9 mouse cellular contexts compared by ENCODE assay signal in the genomic region with DNA sequence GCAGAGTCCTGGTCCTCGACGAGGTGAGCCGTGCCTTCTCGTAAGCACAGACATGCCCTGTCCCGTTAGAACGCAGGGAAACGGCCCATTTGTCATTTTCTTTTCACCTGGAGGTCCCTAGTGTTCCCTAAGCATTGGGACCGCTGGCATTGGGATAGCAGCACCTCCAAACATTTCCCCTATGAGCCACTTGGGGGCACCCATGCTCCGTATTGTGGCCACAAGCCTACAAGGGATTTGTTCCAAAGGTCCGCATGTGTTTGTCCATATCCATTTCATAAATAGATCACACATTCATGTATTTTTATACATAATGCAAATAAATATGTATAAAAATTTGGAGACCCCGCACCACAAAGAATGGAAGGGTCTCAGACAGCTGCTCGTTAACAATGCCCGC. TPM values are rescaled to one million over a fixed set of nuclear protein-coding genes. Genes with fewer than 3 reads are reported as not detected.
DNase-seq lines count a peak whose midpoint lies in the region; ATAC-seq and TF ChIP-seq lines count a peak whose summit lies in the region.
"Had no signal": no experiment of that assay in that cellular context is flagged by ENCODE, and none has a peak within 500 bp of the region (broad histone marks: within the 10 kb centered on the region; RNA-seq: fewer than 3 reads in every experiment).

No protein-coding gene starts in this region.

- peak; percentile 99 for TF ChIP-seq RAD21 in MEL (IDR thresholded peaks at IDR 0.05; ENCODE audit: low read depth, low read length)

- peaks cover 7 to 19% of the 10 kb centered on the region in 2 experiments for H3K4me1 ChIP-seq in MEL (ENCODE audit: control insufficient read depth in 1 of 2, insufficient read depth in 2 of 2, low read length in 2 of 2)
- peaks cover 7% of the 10 kb centered on the region for H3K4me1 ChIP-seq in small intestine, adult 2 months (ENCODE audit: control insufficient read depth, insufficient read depth, insufficient read length, low read length)

- peaks cover 0 to 15% of the 10 kb centered on the region in 2 experiments; a peak in 2 of 4 replicates for H3K36me3 ChIP-seq in MEL (ENCODE audit: control insufficient read depth in 1 of 2, insufficient read depth in 2 of 2, low read length in 2 of 2)
- H3K36me3 ChIP-seq in small intestine, adult 2 months (ENCODE audit: control insufficient read depth, insufficient read depth, low read length) = no peaks in the 10 kb centered on the region
- H3K36me3 ChIP-seq: G1E had no signal

- no peaks in the 10 kb centered on the region for H3K9me3 ChIP-seq in MEL (replicated peaks; ENCODE audit: insufficient read depth, low read length)

- TF ChIP-seq EP300 in MEL (IDR thresholded peaks at IDR 0.05; ENCODE audit: low read depth in 1 of 2, low read length in 2 of 2) = no peak

- TF ChIP-seq CTCF in MEL (IDR thresholded peaks at IDR 0.05 in 2 of 3, conservative IDR thresholded peaks at IDR 0.05 in 1 of 3; ENCODE audit: control insufficient read depth in 1 of 3, insufficient read depth in 1 of 3, low read depth in 2 of 3, low read length in 3 of 3, poor library complexity in 1 of 3, severe bottlenecking in 1 of 3) = peak; percentile 77 to 96 (median 90)
- TF ChIP-seq CTCF in small intestine, adult 2 months (IDR thresholded peaks at IDR 0.05; ENCODE audit: extremely low read depth, insufficient read length, insufficient replicate concordance, low read depth, low read length) = peak; percentile 78; the same call in 1 of the 2 replicates

- peak; percentile 40 for DNase-seq in cerebellum, adult 11 months
- peak; percentile 80 for DNase-seq in MEL (ENCODE audit: low read depth, low spot score)
- peak; percentile 49 to 57 for DNase-seq in gastrocnemius, postnatal 36 days
- peak; percentile 71 for DNase-seq in kidney, postnatal 14 days
- DNase-seq in lung, postnatal 14 days = peak; percentile 65

- intact Hi-C loops in gastrocnemius, postnatal 36 days (cut with DNase I) = loop anchor here (5.0 kb wide), 1 partner anchor 531 kb away; no protein-coding TSS in a partner anchor

- H3K4me3 ChIP-seq in MEL (ENCODE audit: control insufficient read depth in 1 of 2, insufficient read depth in 1 of 2, low read depth in 2 of 2, low read length in 2 of 2) = no peak overlapping the region
- no peak overlapping the region for H3K4me3 ChIP-seq in small intestine, adult 2 months (ENCODE audit: low read depth, low read length)

- no peak overlapping the region for H3K27ac ChIP-seq in MEL (ENCODE audit: control insufficient read depth, low read depth, low read length)
- H3K27ac ChIP-seq in small intestine, adult 2 months (ENCODE audit: insufficient read depth, low read depth, low read length) = no peak overlapping the region

- 21% methylated on average over 13 of the region's 13 CpGs for whole genome bisulfite sequencing in small intestine, adult 2 months

- no peaks in the 10 kb centered on the region; the same call in 1 of the 2 replicates for H3K79me2 ChIP-seq in MEL (ENCODE audit: control insufficient read depth, insufficient read depth, low read length, poor library complexity)

- no peaks in the 10 kb centered on the region for H3K27me3 ChIP-seq in MEL (ENCODE audit: control insufficient read depth in 1 of 2, insufficient read depth in 2 of 2, low read length in 2 of 2)
- no peaks in the 10 kb centered on the region for H3K27me3 ChIP-seq in small intestine, adult 2 months (ENCODE audit: control insufficient read depth, insufficient read depth, low read length)

- TF ChIP-seq POLR2A in MEL (IDR thresholded peaks at IDR 0.05; ENCODE audit: control insufficient read depth in 1 of 2, insufficient read depth in 1 of 2, low read depth in 1 of 2, low read length in 2 of 2, poor library complexity in 1 of 2) = no peak
- TF ChIP-seq POLR2A in small intestine, adult 2 months (IDR thresholded peaks at IDR 0.05; ENCODE audit: low read depth, low read length) = no peak

- ATAC-seq in cerebellum, adult (ENCODE audit: insufficient number of reproducible peaks, low FRiP score, low TSS enrichment) = no peak
- peak; percentile 58 for ATAC-seq in common myeloid progenitor, adult 5-6 weeks (replicated peaks; ENCODE audit: low read depth, poor library complexity, severe bottlenecking)

- H3K9ac ChIP-seq in MEL (ENCODE audit: control insufficient read depth, low read depth, low read length, poor library complexity, severe bottlenecking) = no peak overlapping the region

TF ChIP-seq in MEL, 35 proteins besides CTCF, POLR2A, EP300 and RAD21:
- peak; percentile 86 for TF ChIP-seq SMC3 (IDR thresholded peaks at IDR 0.05; ENCODE audit: low read depth, low read length)
- TF ChIP-seq RCOR1 (IDR thresholded peaks at IDR 0.05; ENCODE audit: low read depth, low read length) = no peak
- TF ChIP-seq NRF1 (IDR thresholded peaks at IDR 0.05; ENCODE audit: insufficient read depth, low read depth, low read length, poor library complexity, severe bottlenecking) = no peak
- TF ChIP-seq BHLHE40 (IDR thresholded peaks at IDR 0.05; ENCODE audit: borderline replicate concordance, low read depth, low read length) = 0 out of 2 replicates have a peak, but pooled peaks have one; percentile 25
- TF ChIP-seq ZC3H11A (IDR thresholded peaks at IDR 0.05; ENCODE audit: low read depth, low read length) = peak; percentile 84

RNA-seq across cellular contexts. Expression of a gene that starts 35.0 kb away (rescaled TPM):
- 0.27 and 0.29 TPM in 2 replicates for total RNA-seq in MEL (2012; rRNA removed)
- under 1 TPM in 1 of 2 experiments, not detected in 1; 0.56 TPM for polyA plus RNA-seq in MEL (2012; ENCODE audit: insufficient read depth in 1 of 2, insufficient read length in 2 of 2, low read depth in 1 of 2, low replicate concordance in 2 of 2, missing spikeins in 1 of 2)
- total RNA-seq in common myeloid progenitor, adult 5-6 weeks (2017) = 0.39 and 0.96 TPM in 2 replicates
- 1 to 10 TPM; 4.6 to 5.1 TPM for total RNA-seq in gastrocnemius, postnatal 36 days (2021)
- 4.0 and 9.0 TPM in 2 replicates for polyA plus RNA-seq in small intestine, adult 2 months (2012; rRNA removed)
- polyA plus RNA-seq: G1E had no signal

RNA-seq across cellular contexts. Expression of a gene that starts 41.7 kb away (rescaled TPM):
- 950 and 1,019 TPM in 2 replicates for total RNA-seq in MEL (2012; rRNA removed)
- polyA plus RNA-seq in MEL (2012; ENCODE audit: insufficient read depth in 1 of 2, insufficient read length in 2 of 2, low read depth in 1 of 2, low replicate concordance in 2 of 2, missing spikeins in 1 of 2) = 1,000 to 10,000 TPM in 1 of 2 experiments, 10 to 100 TPM in 1; 91.6 to 2,479 TPM
- 494 and 900 TPM in 2 replicates for total RNA-seq in common myeloid progenitor, adult 5-6 weeks (2017)
- 10 to 100 TPM; 60.3 to 64.1 TPM for total RNA-seq in gastrocnemius, postnatal 36 days (2021)
- polyA plus RNA-seq in small intestine, adult 2 months (2012; rRNA removed) = 34.1 and 38.4 TPM in 2 replicates

RNA-seq across cellular contexts. Expression of a gene that starts 53.2 kb away (rescaled TPM):
- total RNA-seq in MEL (2012; rRNA removed) = 69.0 and 84.8 TPM in 2 replicates
- polyA plus RNA-seq in MEL (2012; ENCODE audit: insufficient read depth in 1 of 2, insufficient read length in 2 of 2, low read depth in 1 of 2, low replicate concordance in 2 of 2, missing spikeins in 1 of 2) = 10 to 100 TPM in 1 of 2 experiments, not detected in 1; 97.1 TPM
- total RNA-seq in common myeloid progenitor, adult 5-6 weeks (2017) = 38.6 and 74.1 TPM in 2 replicates
- 1 to 10 TPM; 7.6 to 8.4 TPM for total RNA-seq in gastrocnemius, postnatal 36 days (2021)
- polyA plus RNA-seq in small intestine, adult 2 months (2012; rRNA removed) = 4.7 and 5.8 TPM in 2 replicates
